Mouse (Mus musculus) E14TG2a.4 (cell line): ENCODE results near the gene Fam78a.

ENCODE experiments used
- CTCF ChIP-seq: conservative IDR thresholded peaks from 2 replicates; pipeline ENCODE4 v1.5.1; 2014; ENCODE audit warnings: low read length
- NANOG ChIP-seq: IDR thresholded peaks from 2 replicates; pipeline ENCODE4 v1.6.1; 2014; ENCODE audit warnings: borderline replicate concordance, low read length, mixed read lengths

- TF ChIP-seq CTCF: no peak
- no peak for TF ChIP-seq NANOG
Observed at GRCm38 (mm10) chr2:32084872-32085199, 179 bp upstream of the Fam78a start.
